Mouse (Mus musculus): ENCODE results near the gene Sema3g.

Sema3g gene

GRCm38 (mm10) chr14:31272164-31272563 is 54.5 kb downstream of the Sema3g start:
- peak; percentile 85 for DNase-seq (ENCODE audit: low read depth)
